Mouse (Mus musculus): ENCODE data around the gene Pgm5. TPM values are rescaled to one million over a fixed set of nuclear protein-coding genes. Genes with fewer than 3 reads are reported as not detected.

Pgm5 gene
- total RNA-seq, 1 experiment: 3.0 TPM

- H3K27ac ChIP-seq (ENCODE audit: insufficient read depth, low read depth, low read length, poor library complexity, severe bottlenecking): no peak overlapping the region
- in situ Hi-C loops (cut with MboI; ENCODE audit: low sequenced_read_pairs in 2 of 2, unreplicated experiment in 2 of 2): no loop called here
- TF ChIP-seq ZC3H11A (IDR thresholded peaks at IDR 0.05; ENCODE audit: borderline replicate concordance, low read depth, low read length) (no peak), CHD2 (IDR thresholded peaks at IDR 0.05; ENCODE audit: low read depth, low read length) (no peak), HCFC1 (IDR thresholded peaks at IDR 0.05; ENCODE audit: borderline replicate concordance, insufficient read depth, low read length) (no peak), MAFK (IDR thresholded peaks at IDR 0.05; ENCODE audit: insufficient read depth, low read depth, low read length) (no peak), ZNF384 (IDR thresholded peaks at IDR 0.05; ENCODE audit: low read depth, low read length) (no peak)
- no peak overlapping the region for H3K4me3 ChIP-seq (ENCODE audit: insufficient read depth in 1 of 2, low read depth in 1 of 2, low read length in 2 of 2, poor library complexity in 1 of 2, severe bottlenecking in 1 of 2)
- no peak overlapping the region for H3K9ac ChIP-seq (ENCODE audit: insufficient read depth, low read depth, low read length, poor library complexity, severe bottlenecking)
- no peak for DNase-seq (ENCODE audit: low read depth, low spot score)
- no peaks in the 10 kb centered on the region for H3K36me3 ChIP-seq (ENCODE audit: control insufficient read depth, insufficient read depth, low read length, poor library complexity, severe bottlenecking)
- H3K9me3 ChIP-seq (ENCODE audit: control insufficient read depth, insufficient read depth, low read depth, low read length): no peaks in the 10 kb centered on the region
- no peaks in the 10 kb centered on the region for H3K4me1 ChIP-seq (ENCODE audit: control insufficient read depth in 2 of 2, insufficient read depth in 2 of 2, low read length in 2 of 2, poor library complexity in 1 of 2)
These were observed 123.6 kb downstream of the Pgm5 start for GRCm38 (mm10) chr19:24738026-24738425.

GRCm38 (mm10) chr19:24735484-24736128 lies 126.0 kb downstream of the Pgm5 start:
- H3K4me1 ChIP-seq (ENCODE audit: control insufficient read depth in 2 of 2, insufficient read depth in 2 of 2, low read length in 2 of 2, poor library complexity in 1 of 2): no peaks in the 10 kb centered on the region
- H3K36me3 ChIP-seq (ENCODE audit: control insufficient read depth, insufficient read depth, low read length, poor library complexity, severe bottlenecking): no peaks in the 10 kb centered on the region
- H3K4me3 ChIP-seq (ENCODE audit: insufficient read depth in 1 of 2, low read depth in 1 of 2, low read length in 2 of 2, poor library complexity in 1 of 2, severe bottlenecking in 1 of 2): no peak overlapping the region
- DNase-seq (ENCODE audit: low read depth, low spot score): no peak
- in situ Hi-C loops (cut with MboI; ENCODE audit: low sequenced_read_pairs in 2 of 2, unreplicated experiment in 2 of 2): no loop called here
- no peaks in the 10 kb centered on the region for H3K9me3 ChIP-seq (ENCODE audit: control insufficient read depth, insufficient read depth, low read depth, low read length)
- H3K27ac ChIP-seq (ENCODE audit: insufficient read depth, low read depth, low read length, poor library complexity, severe bottlenecking): no peak overlapping the region
- TF ChIP-seq ZC3H11A (IDR thresholded peaks at IDR 0.05; ENCODE audit: borderline replicate concordance, low read depth, low read length) (no peak), ZNF384 (IDR thresholded peaks at IDR 0.05; ENCODE audit: low read depth, low read length) (no peak), MAFK (IDR thresholded peaks at IDR 0.05; ENCODE audit: insufficient read depth, low read depth, low read length) (no peak), CHD2 (IDR thresholded peaks at IDR 0.05; ENCODE audit: low read depth, low read length) (no peak), HCFC1 (IDR thresholded peaks at IDR 0.05; ENCODE audit: borderline replicate concordance, insufficient read depth, low read length) (no peak)
- no peak overlapping the region for H3K9ac ChIP-seq (ENCODE audit: insufficient read depth, low read depth, low read length, poor library complexity, severe bottlenecking)

GRCm38 (mm10) chr19:24730661-24731060 lies 131.0 kb downstream of the Pgm5 start:
- DNase-seq (ENCODE audit: low read depth, low spot score): no peak
- no peak overlapping the region for H3K4me3 ChIP-seq (ENCODE audit: insufficient read depth in 1 of 2, low read depth in 1 of 2, low read length in 2 of 2, poor library complexity in 1 of 2, severe bottlenecking in 1 of 2)
- in situ Hi-C loops (cut with MboI; ENCODE audit: low sequenced_read_pairs in 2 of 2, unreplicated experiment in 2 of 2): no loop called here
- TF ChIP-seq MAFK (IDR thresholded peaks at IDR 0.05; ENCODE audit: insufficient read depth, low read depth, low read length) (no peak), HCFC1 (IDR thresholded peaks at IDR 0.05; ENCODE audit: borderline replicate concordance, insufficient read depth, low read length) (no peak), ZC3H11A (IDR thresholded peaks at IDR 0.05; ENCODE audit: borderline replicate concordance, low read depth, low read length) (no peak), CHD2 (IDR thresholded peaks at IDR 0.05; ENCODE audit: low read depth, low read length) (no peak), ZNF384 (IDR thresholded peaks at IDR 0.05; ENCODE audit: low read depth, low read length) (no peak)
- no peak overlapping the region for H3K27ac ChIP-seq (ENCODE audit: insufficient read depth, low read depth, low read length, poor library complexity, severe bottlenecking)
- H3K9ac ChIP-seq (ENCODE audit: insufficient read depth, low read depth, low read length, poor library complexity, severe bottlenecking): no peak overlapping the region
- no peaks in the 10 kb centered on the region for H3K36me3 ChIP-seq (ENCODE audit: control insufficient read depth, insufficient read depth, low read length, poor library complexity, severe bottlenecking)
- no peaks in the 10 kb centered on the region for H3K4me1 ChIP-seq (ENCODE audit: control insufficient read depth in 2 of 2, insufficient read depth in 2 of 2, low read length in 2 of 2, poor library complexity in 1 of 2)
- H3K9me3 ChIP-seq (ENCODE audit: control insufficient read depth, insufficient read depth, low read depth, low read length): no peaks in the 10 kb centered on the region

GRCm38 (mm10) chr19:24724362-24724761 lies 137.3 kb downstream of the Pgm5 start:
- no peak for TF ChIP-seq HCFC1 (IDR thresholded peaks at IDR 0.05; ENCODE audit: borderline replicate concordance, insufficient read depth, low read length)
- no peak for TF ChIP-seq ZC3H11A (IDR thresholded peaks at IDR 0.05; ENCODE audit: borderline replicate concordance, low read depth, low read length)
- TF ChIP-seq CHD2 (IDR thresholded peaks at IDR 0.05; ENCODE audit: low read depth, low read length): no peak
- TF ChIP-seq MAFK (IDR thresholded peaks at IDR 0.05; ENCODE audit: insufficient read depth, low read depth, low read length): no peak
- no peak for TF ChIP-seq ZNF384 (IDR thresholded peaks at IDR 0.05; ENCODE audit: low read depth, low read length)
- no peak overlapping the region for H3K4me3 ChIP-seq (ENCODE audit: insufficient read depth in 1 of 2, low read depth in 1 of 2, low read length in 2 of 2, poor library complexity in 1 of 2, severe bottlenecking in 1 of 2)
- H3K36me3 ChIP-seq (ENCODE audit: control insufficient read depth, insufficient read depth, low read length, poor library complexity, severe bottlenecking): no peaks in the 10 kb centered on the region
- H3K27ac ChIP-seq (ENCODE audit: insufficient read depth, low read depth, low read length, poor library complexity, severe bottlenecking): no peak overlapping the region
- H3K9me3 ChIP-seq (ENCODE audit: control insufficient read depth, insufficient read depth, low read depth, low read length): no peaks in the 10 kb centered on the region
- no peaks in the 10 kb centered on the region for H3K4me1 ChIP-seq (ENCODE audit: control insufficient read depth in 2 of 2, insufficient read depth in 2 of 2, low read length in 2 of 2, poor library complexity in 1 of 2)
- in situ Hi-C loops (cut with MboI; ENCODE audit: low sequenced_read_pairs in 2 of 2, unreplicated experiment in 2 of 2): no loop called here
- no peak overlapping the region for H3K9ac ChIP-seq (ENCODE audit: insufficient read depth, low read depth, low read length, poor library complexity, severe bottlenecking)
- DNase-seq (ENCODE audit: low read depth, low spot score): no peak

Data from ES-E14 (cell line).